Mouse (Mus musculus) myocyte (in vitro differentiated cells): ENCODE data around the gene Dnah9.

Experiments
- CEBPB ChIP-seq: IDR thresholded peaks from 2 replicates; pipeline ENCODE4 v1.6.1; 2011; ENCODE audit warnings: mild to moderate bottlenecking, moderate library complexity; ENCODE audit not compliant: poor library complexity, insufficient read depth, severe bottlenecking
- E2F4 ChIP-seq: IDR thresholded peaks from one replicate; pipeline ENCODE4 v1.6.1; 2011; ENCODE audit warnings: mild to moderate bottlenecking, control low read depth, moderate library complexity; ENCODE audit not compliant: insufficient read depth
- MAX ChIP-seq: IDR thresholded peaks from one replicate; pipeline ENCODE4 v1.6.1; 2011; ENCODE audit warnings: low read depth, mild to moderate bottlenecking, control low read depth
- MYOD1 ChIP-seq, 3 experiments: IDR thresholded peaks; one replicate each; pipeline ENCODE4 v1.6.1; 2011; ENCODE audit warnings: control low read depth in 2 of 3, low read depth in 2 of 3, mild to moderate bottlenecking in 2 of 3, moderate library complexity in 1 of 3; ENCODE audit not compliant: insufficient read length in 2 of 3, control insufficient read depth in 1 of 3
- MYOG ChIP-seq, 3 experiments: IDR thresholded peaks; one replicate each; pipeline ENCODE4 v1.6.1; 2011; ENCODE audit warnings: control low read depth in 2 of 3, low read depth in 2 of 3, mild to moderate bottlenecking in 2 of 3; ENCODE audit not compliant: insufficient read length in 2 of 3, control insufficient read depth in 1 of 3, insufficient read depth in 1 of 3
- POLR2A ChIP-seq: IDR thresholded peaks from one replicate; pipeline ENCODE4 v1.6.1; 2011; ENCODE audit warnings: low read depth, mild to moderate bottlenecking, control low read depth, moderate library complexity; ENCODE audit not compliant: insufficient read length
- POLR2AphosphoS2 ChIP-seq: IDR thresholded peaks from one replicate; pipeline ENCODE4 v1.6.1; 2011; ENCODE audit warnings: low read depth, control low read depth; ENCODE audit not compliant: insufficient read length
- REST ChIP-seq: IDR thresholded peaks from one replicate; pipeline ENCODE4 v1.6.1; 2011; ENCODE audit warnings: mild to moderate bottlenecking, control low read depth, moderate library complexity; ENCODE audit not compliant: insufficient read depth, insufficient read length
- SRF ChIP-seq: IDR thresholded peaks from one replicate; pipeline ENCODE4 v1.6.1; 2011; ENCODE audit warnings: low read depth; ENCODE audit not compliant: control insufficient read depth, insufficient read length
- TCF12 ChIP-seq: IDR thresholded peaks from one replicate; pipeline ENCODE4 v1.6.1; 2011; ENCODE audit warnings: mild to moderate bottlenecking, control low read depth; ENCODE audit not compliant: poor library complexity, insufficient read depth, severe bottlenecking
- TCF3 ChIP-seq: IDR thresholded peaks from one replicate; pipeline ENCODE4 v1.6.1; 2011; ENCODE audit warnings: low read depth, control low read depth; ENCODE audit not compliant: insufficient read length
- USF1 ChIP-seq: IDR thresholded peaks from one replicate; pipeline ENCODE4 v1.6.1; 2011; ENCODE audit warnings: low read depth, mild to moderate bottlenecking, control low read depth, moderate library complexity

- TF ChIP-seq POLR2A (no peak), E2F4 (no peak), TCF12 (no peak), USF1 (no peak), POLR2AphosphoS2 (no peak), MAX (no peak), SRF (no peak), CEBPB (no peak), MYOD1 (IDR thresholded peaks at IDR 0.05; ENCODE audit: control insufficient read depth in 1 of 3, insufficient read length in 2 of 3, low read depth in 2 of 3) (no peak), REST (no peak), MYOG (IDR thresholded peaks at IDR 0.05; ENCODE audit: control insufficient read depth in 1 of 3, insufficient read depth in 1 of 3, insufficient read length in 2 of 3, low read depth in 2 of 3) (no peak), TCF3 (no peak)
Observed at GRCm38 (mm10) chr11:66126150-66126549, 42.2 kb downstream of the Dnah9 start.
